Mouse (Mus musculus): ENCODE measurements at regions not wholly inside any gene's neighbourhood (a gene's known extent, or its start where the extent isn't known, plus 50 kb on each side); places are given as distances from the start of the nearest gene placed in this dataset.
"Not testable (repeated sequence)": the region's sequence is repeated elsewhere in the genome, so short reads cannot be mapped to it uniquely, and the experiment has no call there.

DNA sequence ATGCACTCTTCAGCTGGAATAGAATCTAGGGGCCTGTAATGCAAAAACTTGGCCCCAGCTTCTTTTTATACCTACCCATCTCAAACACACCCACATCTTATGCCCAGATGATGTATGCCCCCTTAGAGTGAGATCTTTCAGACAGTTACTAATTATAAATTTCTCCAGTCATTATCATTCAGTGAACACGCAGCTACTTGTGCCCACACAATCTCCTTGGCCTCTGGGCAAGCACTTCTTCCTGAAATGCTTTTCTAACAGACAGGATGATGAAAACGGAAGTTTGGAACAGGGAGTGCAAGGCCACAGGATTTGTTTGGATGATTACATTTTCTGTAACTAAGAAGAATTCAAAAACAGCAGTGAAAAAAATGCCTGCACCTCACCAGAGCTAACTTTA is 100.4 kb upstream of the Pdc start:
- H3K27me3 ChIP-seq (replicated peaks; ENCODE audit: control insufficient read depth, insufficient read depth, low read length): no peaks in the 10 kb centered on the region
- H3K4me2 ChIP-seq (ENCODE audit: low read depth, low read length): no peak overlapping the region
- no peak overlapping the region for H3K9ac ChIP-seq (ENCODE audit: low read depth, low read length)
- WGBS: 64% methylated on average over 2 of the region's 2 CpGs
- no peaks in the 10 kb centered on the region for H3K36me3 ChIP-seq (ENCODE audit: control insufficient read depth, insufficient read depth, low read length)
- no peaks in the 10 kb centered on the region for H3K4me1 ChIP-seq (ENCODE audit: control insufficient read depth, insufficient read depth, low read length)
- no peak overlapping the region for H3K27ac ChIP-seq (ENCODE audit: low read length)
- H3K9me3 ChIP-seq (ENCODE audit: control insufficient read depth, low read length): no peaks in the 10 kb centered on the region
- no peak for ATAC-seq
- no peak overlapping the region for H3K4me3 ChIP-seq (ENCODE audit: low read length)

DNA sequence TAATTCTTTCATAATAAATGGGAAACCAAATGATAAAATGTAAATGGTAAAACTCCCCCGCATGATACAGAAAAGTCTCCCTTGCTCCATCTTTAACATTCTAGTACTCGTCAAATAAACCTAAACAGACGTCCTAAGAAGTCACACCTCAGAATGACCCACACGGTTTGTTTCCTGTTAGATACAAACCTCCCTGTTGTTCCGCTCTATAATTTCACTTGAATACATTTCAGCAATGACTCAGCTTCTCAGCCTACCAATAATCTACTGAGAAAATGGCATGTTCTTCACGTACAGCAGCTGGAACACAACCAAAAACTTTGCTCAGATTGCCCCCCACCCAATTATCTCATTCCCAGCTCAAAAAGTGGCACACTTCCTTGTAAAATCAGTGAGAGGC is 93.7 kb upstream of the Pdc start:
- no peaks in the 10 kb centered on the region for H3K36me3 ChIP-seq (ENCODE audit: control insufficient read depth, insufficient read depth, low read length)
- ATAC-seq: no peak
- no peak overlapping the region for H3K4me2 ChIP-seq (ENCODE audit: low read depth, low read length)
- no peaks in the 10 kb centered on the region for H3K27me3 ChIP-seq (replicated peaks; ENCODE audit: control insufficient read depth, insufficient read depth, low read length)
- no peak overlapping the region for H3K4me3 ChIP-seq (ENCODE audit: low read length)
- no peaks in the 10 kb centered on the region for H3K4me1 ChIP-seq (ENCODE audit: control insufficient read depth, insufficient read depth, low read length)
- 80% methylated on average over 6 of the region's 6 CpGs for WGBS
- no peak overlapping the region for H3K27ac ChIP-seq (ENCODE audit: low read length)
- no peaks in the 10 kb centered on the region for H3K9me3 ChIP-seq (ENCODE audit: control insufficient read depth, low read length)
- H3K9ac ChIP-seq (ENCODE audit: low read depth, low read length): no peak overlapping the region

DNA sequence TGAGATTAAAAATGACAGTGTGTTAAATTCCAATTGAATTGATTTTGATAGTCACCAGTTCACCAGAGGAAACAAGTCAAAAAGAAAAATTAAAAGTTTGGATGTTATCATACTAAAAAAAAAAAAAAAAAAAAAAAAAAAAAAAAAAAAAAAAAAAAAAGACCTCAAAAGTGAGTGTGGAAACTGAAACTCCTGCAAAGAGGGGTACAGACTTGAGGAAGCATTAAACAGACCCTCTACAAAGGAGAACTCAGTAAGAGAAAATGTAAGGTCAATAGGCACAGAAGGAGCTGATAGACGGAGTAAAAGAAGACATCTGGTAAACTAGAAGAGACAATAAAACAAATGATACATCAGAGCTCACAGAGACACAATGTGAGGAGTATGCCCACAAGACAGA is 79.7 kb upstream of the Pdc start:
- H3K9ac ChIP-seq (ENCODE audit: low read depth, low read length); H3K4me3 ChIP-seq (ENCODE audit: low read length); H3K4me1 ChIP-seq (ENCODE audit: control insufficient read depth, insufficient read depth, low read length); H3K27ac ChIP-seq (ENCODE audit: low read length); H3K27me3 ChIP-seq (replicated peaks; ENCODE audit: control insufficient read depth, insufficient read depth, low read length); ATAC-seq; H3K36me3 ChIP-seq (ENCODE audit: control insufficient read depth, insufficient read depth, low read length); H3K4me2 ChIP-seq (ENCODE audit: low read depth, low read length); H3K9me3 ChIP-seq (ENCODE audit: control insufficient read depth, low read length): not testable (repeated sequence)
- WGBS: 77% methylated on average over 1 of the region's 1 CpGs

DNA sequence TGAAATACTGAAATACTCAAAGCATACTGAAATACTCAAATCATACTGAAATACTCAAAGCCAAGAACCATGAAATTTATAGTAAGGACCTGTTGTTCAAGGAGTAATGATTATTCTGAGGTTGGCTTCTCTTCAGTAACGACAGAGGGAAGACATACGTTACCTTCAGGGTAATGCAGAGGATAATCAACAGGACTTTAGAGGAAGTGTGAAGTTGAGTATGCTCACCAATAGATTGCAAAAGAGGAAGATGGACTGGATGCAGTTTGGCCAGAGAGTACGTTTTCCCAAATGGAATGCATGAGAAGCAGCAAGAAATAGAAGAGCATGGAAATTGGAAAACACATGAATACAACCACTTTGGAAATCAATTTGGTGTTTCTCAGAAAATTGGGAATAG is 79.1 kb upstream of the Pdc start:
- ATAC-seq: no peak
- Histone ChIP-seq H3K4me2 (ENCODE audit: low read depth, low read length) (no peak overlapping the region), H3K9me3 (ENCODE audit: control insufficient read depth, low read length) (no peaks in the 10 kb centered on the region), H3K9ac (ENCODE audit: low read depth, low read length) (no peak overlapping the region), H3K4me1 (ENCODE audit: control insufficient read depth, insufficient read depth, low read length) (no peaks in the 10 kb centered on the region), H3K27me3 (replicated peaks; ENCODE audit: control insufficient read depth, insufficient read depth, low read length) (no peaks in the 10 kb centered on the region), H3K4me3 (ENCODE audit: low read length) (no peak overlapping the region), H3K36me3 (ENCODE audit: control insufficient read depth, insufficient read depth, low read length) (no peaks in the 10 kb centered on the region), H3K27ac (ENCODE audit: low read length) (no peak overlapping the region)
- 83% methylated on average over 3 of the region's 3 CpGs for WGBS

DNA sequence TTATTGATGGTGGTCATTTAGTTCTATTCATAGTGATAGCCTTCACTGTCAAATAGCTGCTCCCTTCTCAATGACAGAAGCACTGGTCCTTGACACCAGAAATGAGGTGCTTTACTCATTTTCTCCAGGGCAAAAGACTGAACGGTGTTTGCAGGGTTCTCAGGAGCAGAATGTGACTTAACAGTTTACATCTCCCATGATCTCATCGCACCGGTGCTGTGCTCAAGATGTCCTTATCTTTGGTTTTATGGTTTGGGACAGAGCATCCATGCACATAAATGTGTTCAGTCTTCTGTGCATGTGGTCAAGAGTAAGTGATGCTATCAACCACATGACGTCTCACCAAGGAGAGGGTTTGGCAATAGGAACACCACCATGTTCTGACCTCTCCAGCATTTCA is 78.1 kb upstream of the Pdc start:
- Histone ChIP-seq H3K4me2 (ENCODE audit: low read depth, low read length) (no peak overlapping the region), H3K4me3 (ENCODE audit: low read length) (no peak overlapping the region), H3K36me3 (ENCODE audit: control insufficient read depth, insufficient read depth, low read length) (no peaks in the 10 kb centered on the region), H3K4me1 (ENCODE audit: control insufficient read depth, insufficient read depth, low read length) (no peaks in the 10 kb centered on the region), H3K9me3 (ENCODE audit: control insufficient read depth, low read length) (no peaks in the 10 kb centered on the region), H3K27ac (ENCODE audit: low read length) (no peak overlapping the region), H3K9ac (ENCODE audit: low read depth, low read length) (no peak overlapping the region), H3K27me3 (replicated peaks; ENCODE audit: control insufficient read depth, insufficient read depth, low read length) (no peaks in the 10 kb centered on the region)
- WGBS: 86% methylated on average over 4 of the region's 4 CpGs
- ATAC-seq: no peak

DNA sequence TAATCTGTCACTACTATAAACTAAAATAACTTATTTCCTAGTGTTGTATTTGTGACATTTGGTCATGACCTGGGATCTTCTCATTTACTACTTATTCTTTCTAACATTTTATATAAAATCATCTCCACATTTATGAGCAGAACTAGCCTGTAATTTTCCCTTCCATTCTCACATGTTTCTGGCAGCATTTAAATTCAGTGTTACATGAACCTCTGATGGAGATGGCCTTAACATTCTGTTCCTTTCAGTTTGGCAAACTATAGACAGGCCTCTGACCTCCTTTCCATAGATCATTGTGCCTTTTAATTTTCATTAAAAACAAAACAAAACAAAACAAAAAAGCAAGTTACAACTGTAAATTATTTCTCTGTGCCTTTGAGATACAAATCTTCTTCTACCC is 77.1 kb upstream of the Pdc start:
- Histone ChIP-seq H3K4me3 (ENCODE audit: low read length) (no peak overlapping the region), H3K4me1 (ENCODE audit: control insufficient read depth, insufficient read depth, low read length) (no peaks in the 10 kb centered on the region), H3K36me3 (ENCODE audit: control insufficient read depth, insufficient read depth, low read length) (no peaks in the 10 kb centered on the region), H3K27ac (ENCODE audit: low read length) (no peak overlapping the region), H3K9ac (ENCODE audit: low read depth, low read length) (no peak overlapping the region), H3K4me2 (ENCODE audit: low read depth, low read length) (no peak overlapping the region), H3K9me3 (ENCODE audit: control insufficient read depth, low read length) (no peaks in the 10 kb centered on the region), H3K27me3 (replicated peaks; ENCODE audit: control insufficient read depth, insufficient read depth, low read length) (no peaks in the 10 kb centered on the region)
- no peak for ATAC-seq

DNA sequence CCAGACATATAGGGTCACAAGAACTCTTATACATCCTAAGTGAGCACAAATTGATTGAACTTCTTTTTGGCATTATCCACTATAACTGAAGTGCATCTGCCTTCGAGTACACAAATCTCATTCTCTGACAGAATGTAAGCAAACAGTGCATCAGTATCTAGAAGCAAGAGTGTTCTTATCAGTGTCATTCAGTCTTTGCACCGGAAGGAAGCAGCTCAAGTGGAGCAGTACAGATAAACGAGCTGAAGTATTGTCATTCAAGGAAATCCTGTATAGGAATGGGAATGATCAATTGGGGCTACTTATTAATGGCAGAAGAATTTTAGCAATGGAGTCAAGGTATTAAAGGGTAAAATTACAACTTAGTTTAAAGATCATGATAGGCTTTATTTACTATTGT is 74.3 kb upstream of the Pdc start:
- WGBS: 35% methylated on average over 3 of the region's 3 CpGs

DNA sequence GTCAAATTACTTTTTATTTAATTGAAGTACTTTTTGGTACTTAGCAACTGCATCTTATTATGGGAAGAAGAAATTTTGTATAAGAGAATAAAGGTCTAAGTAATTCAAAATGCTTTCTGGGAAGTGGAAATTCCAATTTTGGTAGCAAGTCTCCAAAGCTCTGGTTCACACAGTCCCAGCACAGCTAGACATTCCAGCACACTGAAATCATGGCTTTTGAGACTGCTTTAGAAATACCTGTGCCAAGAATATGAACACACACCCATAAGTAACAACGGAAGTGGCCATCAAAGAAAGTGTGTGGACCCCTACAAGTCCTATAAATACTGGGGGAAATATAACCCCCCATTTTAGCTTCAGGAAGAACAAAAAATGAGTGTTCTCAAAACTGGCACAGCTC is 67.8 kb upstream of the Pdc start:
- H3K4me2 ChIP-seq (ENCODE audit: low read depth, low read length): no peak overlapping the region
- H3K9me3 ChIP-seq (ENCODE audit: control insufficient read depth, low read length): no peaks in the 10 kb centered on the region
- H3K9ac ChIP-seq (ENCODE audit: low read depth, low read length): no peak overlapping the region
- 83% methylated on average over 1 of the region's 1 CpGs for whole genome bisulfite sequencing
- no peak overlapping the region for H3K4me3 ChIP-seq (ENCODE audit: low read length)
- H3K4me1 ChIP-seq (ENCODE audit: control insufficient read depth, insufficient read depth, low read length): no peaks in the 10 kb centered on the region
- H3K36me3 ChIP-seq (ENCODE audit: control insufficient read depth, insufficient read depth, low read length): no peaks in the 10 kb centered on the region
- no peaks in the 10 kb centered on the region for H3K27me3 ChIP-seq (replicated peaks; ENCODE audit: control insufficient read depth, insufficient read depth, low read length)
- H3K27ac ChIP-seq (ENCODE audit: low read length): no peak overlapping the region
- no peak for ATAC-seq

More for the DNA sequence above, 74.3 kb upstream of the Pdc start:
- H3K27me3 ChIP-seq (replicated peaks; ENCODE audit: control insufficient read depth, insufficient read depth, low read length): no peaks in the 10 kb centered on the region
- no peak overlapping the region for H3K4me2 ChIP-seq (ENCODE audit: low read depth, low read length)
- no peaks in the 10 kb centered on the region for H3K36me3 ChIP-seq (ENCODE audit: control insufficient read depth, insufficient read depth, low read length)
- H3K9ac ChIP-seq (ENCODE audit: low read depth, low read length): no peak overlapping the region
- no peak for ATAC-seq
- no peaks in the 10 kb centered on the region for H3K9me3 ChIP-seq (ENCODE audit: control insufficient read depth, low read length)
- no peak overlapping the region for H3K27ac ChIP-seq (ENCODE audit: low read length)
- no peaks in the 10 kb centered on the region for H3K4me1 ChIP-seq (ENCODE audit: control insufficient read depth, insufficient read depth, low read length)
- H3K4me3 ChIP-seq (ENCODE audit: low read length): no peak overlapping the region

DNA sequence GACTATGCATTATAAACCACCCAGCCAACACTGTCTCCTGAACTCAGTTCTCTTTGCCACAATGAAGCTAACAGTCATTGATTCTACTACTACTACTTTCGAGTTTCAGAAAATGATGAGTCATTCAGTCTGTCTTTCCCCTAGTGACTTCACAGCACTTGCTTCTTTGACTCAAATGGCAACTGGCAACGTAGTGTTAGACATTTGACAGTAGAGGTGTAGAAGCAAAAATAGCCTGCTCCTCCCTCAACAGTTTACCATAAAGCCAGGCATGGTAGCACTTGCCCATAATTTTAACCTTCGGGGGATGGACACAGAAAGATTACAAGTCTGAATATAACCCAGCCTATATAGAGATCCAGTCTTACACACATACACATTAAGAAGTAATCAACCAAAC is 67.3 kb upstream of the Pdc start:
- H3K27me3 ChIP-seq (replicated peaks; ENCODE audit: control insufficient read depth, insufficient read depth, low read length): no peaks in the 10 kb centered on the region
- H3K4me1 ChIP-seq (ENCODE audit: control insufficient read depth, insufficient read depth, low read length): no peaks in the 10 kb centered on the region
- H3K4me2 ChIP-seq (ENCODE audit: low read depth, low read length): no peak overlapping the region
- ATAC-seq: no peak
- no peak overlapping the region for H3K27ac ChIP-seq (ENCODE audit: low read length)
- 90% methylated on average over 3 of the region's 3 CpGs for WGBS
- no peaks in the 10 kb centered on the region for H3K36me3 ChIP-seq (ENCODE audit: control insufficient read depth, insufficient read depth, low read length)
- no peak overlapping the region for H3K9ac ChIP-seq (ENCODE audit: low read depth, low read length)
- no peaks in the 10 kb centered on the region for H3K9me3 ChIP-seq (ENCODE audit: control insufficient read depth, low read length)
- no peak overlapping the region for H3K4me3 ChIP-seq (ENCODE audit: low read length)

DNA sequence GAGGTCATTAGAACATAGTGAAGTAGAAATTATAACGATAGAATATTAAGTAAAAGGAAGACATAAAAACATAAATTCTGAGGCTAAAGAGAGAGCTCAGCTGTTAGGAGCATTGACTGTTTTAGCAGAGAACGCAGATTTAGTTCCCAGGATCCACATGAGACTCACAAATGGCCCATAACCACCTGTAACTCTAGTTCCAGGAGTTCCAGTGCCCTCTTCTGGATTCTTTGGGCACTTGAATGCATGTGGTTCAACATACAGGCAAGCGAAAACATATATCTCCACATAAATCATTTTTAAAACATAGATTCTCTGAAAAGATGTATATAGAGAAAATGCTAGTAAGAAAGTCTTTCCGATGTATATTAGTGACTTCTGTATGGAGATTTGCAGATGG is 61.6 kb upstream of the Pdc start:
- no peaks in the 10 kb centered on the region for H3K36me3 ChIP-seq (ENCODE audit: control insufficient read depth, insufficient read depth, low read length)
- no peak overlapping the region for H3K4me2 ChIP-seq (ENCODE audit: low read depth, low read length)
- no peak overlapping the region for H3K4me3 ChIP-seq (ENCODE audit: low read length)
- no peak for ATAC-seq
- 62% methylated on average over 4 of the region's 4 CpGs for WGBS
- no peak overlapping the region for H3K9ac ChIP-seq (ENCODE audit: low read depth, low read length)
- H3K9me3 ChIP-seq (ENCODE audit: control insufficient read depth, low read length): no peaks in the 10 kb centered on the region
- H3K27ac ChIP-seq (ENCODE audit: low read length): no peak overlapping the region
- H3K4me1 ChIP-seq (ENCODE audit: control insufficient read depth, insufficient read depth, low read length): no peaks in the 10 kb centered on the region
- H3K27me3 ChIP-seq (replicated peaks; ENCODE audit: control insufficient read depth, insufficient read depth, low read length): no peaks in the 10 kb centered on the region
